Mouse (Mus musculus) right cerebral cortex, adult 2 months (tissue): ENCODE results near the gene Prr14l.
"Not testable (repeated sequence)": the region's sequence is repeated elsewhere in the genome, so short reads cannot be mapped to it uniquely, and the experiment has no call there.

Experiments
- DNase-seq, 2 experiments: peaks; one replicate each; pipeline ENCODE4 v3.0.0; 2021 to 2022; ENCODE audit warnings: low spot score in 2 of 2

The Prr14l gene

GRCm38 (mm10) chr5:32785313-32785915, 68.6 kb downstream of the Prr14l start, which contains the start of gene Pisd:
TSS of gene Pisd (minus strand) at chr5:32785646.
- DNase-seq = peak; percentile 96 to 97

GRCm38 (mm10) chr5:32784726-32785125, 69.3 kb downstream of the Prr14l start:
- peak in 1 of 2 experiments; percentile 15 for DNase-seq

DNA sequence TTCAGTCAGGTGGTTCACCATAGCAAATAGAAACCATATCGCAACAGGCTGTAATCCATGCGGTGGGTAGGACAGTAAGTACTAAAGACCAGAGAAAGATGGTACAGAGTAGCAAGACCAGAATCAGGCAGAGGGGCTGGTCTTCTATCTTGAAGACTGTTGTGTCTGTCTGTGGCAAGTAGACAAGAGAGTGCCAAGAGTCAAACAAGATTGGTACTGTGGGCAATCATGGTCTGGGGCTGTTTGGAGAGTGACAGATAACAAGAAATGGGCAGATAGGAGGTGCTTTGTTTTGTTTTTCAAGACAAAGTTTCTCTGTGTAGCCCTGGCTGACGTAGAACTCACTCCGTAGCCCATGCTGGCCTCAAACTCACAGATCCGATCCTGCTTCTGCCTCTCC, 72.5 kb downstream of the Prr14l start:
- no peak for DNase-seq

GRCm38 (mm10) chr5:32778168-32778567, 75.9 kb downstream of the Prr14l start:
- DNase-seq = no peak

GRCm38 (mm10) chr5:32772361-32772760, 81.7 kb downstream of the Prr14l start:
- DNase-seq = no peak

- DNase-seq = no peak
Observed at GRCm38 (mm10) chr5:32767636-32768373, 86.3 kb downstream of the Prr14l start.

GRCm38 (mm10) chr5:32767004-32767403, 87.1 kb downstream of the Prr14l start:
- DNase-seq = no peak

DNA sequence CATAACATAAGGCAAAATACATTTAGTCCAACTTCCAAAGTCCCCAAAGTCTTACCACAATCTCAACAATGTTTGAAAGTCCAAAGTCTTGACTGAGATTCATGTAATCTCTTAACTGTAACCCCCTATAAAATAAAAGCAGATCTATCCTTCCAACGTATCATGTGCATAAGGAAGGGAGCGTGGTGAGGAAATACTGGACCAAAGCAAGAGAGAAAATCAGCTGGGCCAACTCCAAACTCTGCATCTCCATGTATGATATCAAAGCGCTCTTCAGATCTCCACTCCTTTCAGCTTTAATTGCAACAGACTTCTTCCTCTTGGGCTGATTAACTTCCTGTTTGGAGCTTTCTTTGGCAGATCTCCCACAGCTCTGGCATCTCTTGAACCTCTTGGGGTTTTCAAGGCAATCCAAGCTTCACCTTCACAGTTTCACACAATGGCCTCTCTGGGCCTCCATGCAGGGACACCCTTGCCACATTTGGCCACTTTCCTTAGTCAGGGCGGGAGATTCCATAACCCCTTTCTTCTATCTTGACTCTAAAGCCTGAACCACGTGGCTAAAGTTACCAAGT, 92.4 kb downstream of the Prr14l start:
- no peak for DNase-seq

DNA sequence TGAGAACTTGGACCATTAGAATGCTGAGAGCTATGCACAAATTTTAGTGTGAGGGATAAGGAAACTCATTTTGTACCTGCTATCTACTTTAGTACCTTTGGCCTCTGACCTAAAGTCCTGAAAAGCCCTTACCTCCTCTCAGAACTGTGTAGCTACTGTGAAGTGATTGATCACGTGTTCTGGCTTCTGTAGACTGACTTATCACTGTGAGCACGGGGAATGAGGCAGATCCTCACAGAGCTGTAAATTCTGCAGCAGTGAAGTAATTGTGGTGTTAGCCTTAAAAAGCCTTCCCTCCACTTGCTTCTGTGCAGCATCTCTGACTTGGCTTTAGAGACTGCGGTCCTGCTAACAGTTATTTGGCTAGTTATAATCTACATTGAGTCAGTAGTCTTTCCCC, 93.3 kb downstream of the Prr14l start:
- DNase-seq = no peak

GRCm38 (mm10) chr5:32760352-32760751, 93.7 kb downstream of the Prr14l start:
- not testable (repeated sequence) for DNase-seq

- no peak for DNase-seq
Observed at GRCm38 (mm10) chr5:32759662-32760061, 94.4 kb downstream of the Prr14l start.

- no peak for DNase-seq
Observed at GRCm38 (mm10) chr5:32756141-32756540, 97.9 kb downstream of the Prr14l start.

- no peak for DNase-seq
Observed at GRCm38 (mm10) chr5:32751736-32752135, 102.3 kb downstream of the Prr14l start.

GRCm38 (mm10) chr5:32748936-32749335, 105.1 kb downstream of the Prr14l start:
- DNase-seq = no peak

DNA sequence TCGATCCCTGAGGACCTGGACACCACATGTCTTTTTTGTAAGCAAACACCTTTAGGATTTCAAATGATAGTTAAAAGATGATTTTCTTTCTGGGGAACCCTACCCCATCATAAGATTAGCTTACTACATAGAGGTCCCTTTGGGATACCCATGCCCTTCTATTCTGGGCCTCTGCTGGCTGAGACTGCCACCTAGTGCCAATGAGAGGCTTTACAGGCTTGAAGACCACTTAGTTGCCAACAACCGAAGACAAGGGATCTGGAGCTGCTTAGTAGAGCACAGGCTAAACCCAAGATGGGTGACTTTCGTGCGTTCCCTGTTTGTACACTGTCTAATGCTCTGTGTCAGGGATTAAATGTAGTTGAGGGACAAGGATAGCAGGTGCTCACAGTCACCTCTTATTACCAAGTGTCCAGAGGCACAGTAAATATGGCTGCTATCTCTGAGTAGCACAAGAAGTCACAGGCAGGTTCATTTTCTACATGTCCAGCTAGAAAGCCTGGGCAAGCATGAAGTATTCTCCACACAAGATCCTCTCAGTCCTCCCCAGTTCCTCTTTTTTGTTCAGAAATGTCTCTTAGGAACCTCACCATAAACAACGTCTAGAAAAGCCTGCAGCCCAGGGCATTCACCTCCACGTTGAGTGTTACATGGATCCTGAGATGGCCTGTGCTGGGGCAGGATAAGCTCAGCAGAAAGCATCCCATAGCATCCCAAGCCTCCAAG, 106.2 kb downstream of the Prr14l start:
- DNase-seq = peak; percentile 60 to 61

- peak; percentile 27 to 60 for DNase-seq
Observed at GRCm38 (mm10) chr5:32745705-32746655, 108.1 kb downstream of the Prr14l start.

- DNase-seq = peak; percentile 87 to 89
Observed at GRCm38 (mm10) chr5:32742149-32742548, 111.9 kb downstream of the Prr14l start.

- peak; percentile 58 to 74 for DNase-seq
Observed at GRCm38 (mm10) chr5:32741377-32741776, 112.7 kb downstream of the Prr14l start.

GRCm38 (mm10) chr5:32740850-32741249, 113.2 kb downstream of the Prr14l start:
- peak in 1 of 2 experiments; percentile 59 for DNase-seq

GRCm38 (mm10) chr5:32740138-32740537, 113.9 kb downstream of the Prr14l start:
- no peak for DNase-seq
